Mouse (Mus musculus): ENCODE data around the gene Gldc. TPM values are rescaled to one million over a fixed set of nuclear protein-coding genes. Genes with fewer than 3 reads are reported as not detected.

The Gldc gene
- total and polyA plus RNA-seq, 2 experiments from 2014 or later: 8.7 to 16.6 TPM

DNA sequence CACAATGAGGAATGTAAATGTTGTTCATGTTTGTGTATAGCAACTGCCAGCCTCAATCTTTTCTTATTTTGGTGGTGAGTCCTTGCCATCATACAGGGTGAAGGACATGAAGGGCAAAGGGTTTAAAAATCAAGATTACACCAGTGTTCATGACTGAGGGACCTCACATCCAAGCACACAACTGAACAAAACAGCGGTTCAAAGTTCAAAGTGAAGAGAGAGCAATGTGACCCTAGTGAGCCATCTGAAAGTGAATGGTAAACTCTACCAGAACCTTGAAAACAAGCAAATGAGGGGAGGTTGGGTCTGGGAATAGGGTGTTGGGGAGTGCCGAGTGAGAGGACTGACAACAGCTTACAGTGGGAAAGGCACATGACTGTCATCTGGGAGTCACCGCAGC lies 63.8 kb downstream of the Gldc start:
- Histone ChIP-seq H3K9ac (replicated peaks; ENCODE audit: low read length) (no peak overlapping the region), H3K27me3 (ENCODE audit: insufficient read depth, low read length) (no peaks in the 10 kb centered on the region), H3K4me1 (ENCODE audit: insufficient read depth, low read length) (no peaks in the 10 kb centered on the region), H3K36me3 (ENCODE audit: insufficient read depth, low read length) (no peaks in the 10 kb centered on the region), H3K27ac (no peak overlapping the region), H3K9me3 (ENCODE audit: low read length) (no peaks in the 10 kb centered on the region), H3K4me2 (ENCODE audit: low read depth, low read length) (no peak overlapping the region), H3K4me3 (ENCODE audit: low read length) (no peak overlapping the region)
- no peak for DNase-seq (ENCODE audit: low spot score)
- over 99% methylated on average over 3 of the region's 3 CpGs for WGBS
- no peak for ATAC-seq
- TF ChIP-seq CTCF (IDR thresholded peaks at IDR 0.05; ENCODE audit: low read depth): no peak

DNA sequence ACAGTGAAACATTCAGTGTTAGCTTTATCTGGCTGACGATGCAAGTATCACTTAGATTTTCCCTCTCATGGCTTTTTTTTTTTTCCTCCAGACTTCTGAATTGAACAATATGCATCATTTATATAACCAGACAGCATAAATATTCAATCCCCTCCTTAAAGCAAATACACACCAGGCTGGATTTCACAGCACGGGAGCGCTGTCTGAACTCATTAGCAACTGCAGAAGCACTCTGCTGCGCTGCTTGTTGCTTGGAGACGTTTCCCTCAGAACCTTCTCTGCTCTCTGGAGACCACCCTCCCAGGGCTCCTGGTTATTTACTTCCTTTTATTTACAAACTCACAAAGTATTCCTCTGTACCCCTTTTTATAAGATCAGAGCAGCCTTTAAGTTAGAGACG lies 66.1 kb downstream of the Gldc start:
- H3K27me3 ChIP-seq (ENCODE audit: insufficient read depth, low read length): no peaks in the 10 kb centered on the region
- no peak for TF ChIP-seq CTCF (IDR thresholded peaks at IDR 0.05; ENCODE audit: low read depth)
- H3K9me3 ChIP-seq (ENCODE audit: low read length): no peaks in the 10 kb centered on the region
- peak overlapping the region; percentile 32; the same call in 1 of the 2 replicates for H3K27ac ChIP-seq
- no peaks in the 10 kb centered on the region for H3K4me1 ChIP-seq (ENCODE audit: insufficient read depth, low read length)
- DNase-seq (ENCODE audit: low spot score): peak; percentile 69
- H3K9ac ChIP-seq (replicated peaks; ENCODE audit: low read length): no peak overlapping the region
- ATAC-seq: peak; percentile 65; the same call in 1 of the 2 replicates
- H3K4me2 ChIP-seq (ENCODE audit: low read depth, low read length): no peak overlapping the region
- 27% methylated on average over 6 of the region's 6 CpGs for WGBS
- H3K36me3 ChIP-seq (ENCODE audit: insufficient read depth, low read length): no peaks in the 10 kb centered on the region
- no peak overlapping the region for H3K4me3 ChIP-seq (ENCODE audit: low read length)

DNA sequence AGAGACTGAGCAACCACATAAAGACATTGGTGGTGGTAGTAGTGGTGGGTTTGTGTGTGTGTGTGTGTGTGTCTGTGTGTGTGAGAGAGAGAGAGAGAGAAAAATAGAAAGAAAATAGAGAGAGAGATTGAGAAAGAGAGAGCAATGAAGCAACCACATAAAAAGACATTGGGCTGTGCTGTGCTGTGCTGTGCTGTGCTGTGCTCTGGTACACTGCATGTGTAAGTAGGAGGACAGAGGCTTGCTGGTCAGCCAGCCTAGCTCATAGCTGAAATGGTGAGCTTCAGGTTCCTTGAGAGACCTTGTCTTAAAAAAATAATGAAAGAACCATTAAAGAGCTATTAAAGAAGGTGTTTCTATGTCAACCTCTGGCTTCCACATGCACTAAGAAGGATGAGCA lies 66.6 kb downstream of the Gldc start:
- no peaks in the 10 kb centered on the region for H3K36me3 ChIP-seq (ENCODE audit: insufficient read depth, low read length)
- no peak for TF ChIP-seq CTCF (IDR thresholded peaks at IDR 0.05; ENCODE audit: low read depth)
- no peaks in the 10 kb centered on the region for H3K4me1 ChIP-seq (ENCODE audit: insufficient read depth, low read length)
- 0 out of 2 replicates have a peak overlapping the region, but pooled peaks have one; percentile 32 for H3K27ac ChIP-seq
- no peak overlapping the region for H3K4me2 ChIP-seq (ENCODE audit: low read depth, low read length)
- DNase-seq (ENCODE audit: low spot score): no peak
- H3K27me3 ChIP-seq (ENCODE audit: insufficient read depth, low read length): no peaks in the 10 kb centered on the region
- no peak overlapping the region for H3K9ac ChIP-seq (replicated peaks; ENCODE audit: low read length)
- ATAC-seq: no peak
- H3K4me3 ChIP-seq (ENCODE audit: low read length): no peak overlapping the region
- H3K9me3 ChIP-seq (ENCODE audit: low read length): no peaks in the 10 kb centered on the region

DNA sequence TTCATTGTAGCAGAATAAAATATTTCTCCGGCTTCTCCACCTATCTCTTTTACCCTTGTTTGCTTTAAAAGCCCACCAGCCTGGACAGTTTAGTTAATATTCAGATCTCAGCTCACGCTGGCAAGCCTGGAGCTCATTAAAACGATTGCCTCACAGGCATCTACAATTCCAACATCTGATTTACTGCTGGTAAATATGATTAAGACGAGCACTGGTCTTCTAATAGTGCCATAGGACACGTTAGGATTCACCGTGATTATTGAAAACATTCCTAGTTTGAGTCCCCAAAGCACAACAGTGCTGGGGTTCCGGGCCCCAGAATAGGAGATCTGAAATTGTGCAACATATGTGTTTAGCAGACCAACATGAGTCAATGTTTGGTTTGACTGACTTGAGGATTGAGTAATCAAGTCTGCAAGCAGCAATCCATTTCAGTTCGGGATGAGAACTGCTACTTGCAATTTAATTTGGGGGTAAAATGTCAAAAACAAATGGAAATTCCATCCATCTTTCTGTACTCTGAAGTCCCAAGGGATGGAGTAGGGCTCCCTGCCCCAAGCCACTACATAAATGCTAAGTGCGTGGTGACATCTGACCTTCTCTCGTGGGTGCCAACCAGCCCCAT lies 67.9 kb downstream of the Gldc start:
- no peak for DNase-seq (ENCODE audit: low spot score)
- Histone ChIP-seq H3K4me3 (ENCODE audit: low read length) (no peak overlapping the region), H3K27me3 (ENCODE audit: insufficient read depth, low read length) (no peaks in the 10 kb centered on the region), H3K27ac (no peak overlapping the region), H3K4me1 (ENCODE audit: insufficient read depth, low read length) (no peaks in the 10 kb centered on the region), H3K9ac (replicated peaks; ENCODE audit: low read length) (no peak overlapping the region), H3K4me2 (ENCODE audit: low read depth, low read length) (no peak overlapping the region), H3K36me3 (ENCODE audit: insufficient read depth, low read length) (no peaks in the 10 kb centered on the region), H3K9me3 (ENCODE audit: low read length) (no peaks in the 10 kb centered on the region)
- no peak for TF ChIP-seq CTCF (IDR thresholded peaks at IDR 0.05; ENCODE audit: low read depth)
- ATAC-seq: no peak
- 52% methylated on average over 10 of the region's 10 CpGs for WGBS

DNA sequence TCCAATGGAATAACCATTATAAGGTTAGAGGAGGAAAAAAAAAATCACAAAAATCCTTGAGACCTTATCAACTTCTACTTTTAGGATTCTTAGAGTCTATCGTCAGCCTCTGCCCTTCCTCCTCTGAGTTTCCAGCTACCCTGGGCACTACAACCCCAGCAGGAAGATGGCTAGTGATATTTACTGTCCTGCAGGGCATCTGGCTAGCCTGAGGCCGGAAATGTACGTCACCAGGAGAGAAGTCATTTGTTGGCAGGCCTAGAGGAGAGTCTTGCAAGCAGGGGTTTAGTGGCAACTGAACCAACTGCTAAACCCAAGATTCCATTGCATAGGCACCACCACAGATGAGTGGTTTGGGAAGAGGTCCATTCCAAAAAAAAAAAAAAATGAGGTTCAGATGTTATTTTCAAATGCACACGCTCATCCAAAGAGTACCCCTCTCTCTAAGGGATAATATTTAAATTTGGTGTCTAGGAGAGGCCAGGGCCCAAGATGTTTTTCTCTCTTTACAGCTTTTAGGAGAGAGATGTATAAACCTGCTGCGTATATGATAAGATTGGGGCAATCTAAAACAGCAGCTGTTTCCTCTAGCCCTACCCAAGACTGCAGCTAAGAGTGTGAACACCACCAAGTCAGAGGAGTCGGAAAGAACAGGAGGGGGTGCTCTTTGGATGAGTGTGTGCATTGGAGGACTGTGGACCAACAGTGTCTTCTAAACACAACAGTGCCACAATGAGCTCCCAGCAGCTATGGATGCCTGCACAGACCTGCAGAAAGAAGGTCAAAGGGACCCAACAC lies 70.0 kb downstream of the Gldc start:
- no peak overlapping the region for H3K9ac ChIP-seq (replicated peaks; ENCODE audit: low read length)
- H3K27me3 ChIP-seq (ENCODE audit: insufficient read depth, low read length): no peaks in the 10 kb centered on the region
- WGBS: 92% methylated on average over 6 of the region's 6 CpGs
- H3K9me3 ChIP-seq (ENCODE audit: low read length): no peaks in the 10 kb centered on the region
- no peaks in the 10 kb centered on the region for H3K4me1 ChIP-seq (ENCODE audit: insufficient read depth, low read length)
- no peak overlapping the region for H3K4me2 ChIP-seq (ENCODE audit: low read depth, low read length)
- TF ChIP-seq CTCF (IDR thresholded peaks at IDR 0.05; ENCODE audit: low read depth): no peak
- ATAC-seq (no peak), DNase-seq (ENCODE audit: low spot score) (no peak)
- H3K4me3 ChIP-seq (ENCODE audit: low read length): no peak overlapping the region
- H3K36me3 ChIP-seq (ENCODE audit: insufficient read depth, low read length): no peaks in the 10 kb centered on the region
- no peak overlapping the region for H3K27ac ChIP-seq

DNA sequence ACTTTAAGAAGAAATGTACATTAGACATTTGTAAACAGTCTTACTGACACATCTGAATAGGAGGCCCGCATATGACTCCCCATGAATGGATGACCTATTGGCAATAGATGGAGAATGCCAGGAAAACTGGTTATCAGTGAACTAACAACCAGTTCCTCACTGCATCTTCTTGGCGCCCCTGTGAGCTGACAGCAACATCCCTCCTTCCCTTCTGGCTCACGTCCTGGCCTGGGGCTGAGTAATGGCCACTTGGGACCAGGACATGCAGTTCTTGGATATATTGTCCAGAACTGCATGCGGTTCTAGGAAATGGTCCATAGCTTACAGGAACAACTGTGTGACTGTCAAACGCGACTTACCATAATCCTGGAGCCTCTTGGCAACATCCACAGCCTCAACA lies 72.6 kb downstream of the Gldc start:
- Histone ChIP-seq H3K4me1 (ENCODE audit: insufficient read depth, low read length) (no peaks in the 10 kb centered on the region), H3K4me3 (ENCODE audit: low read length) (no peak overlapping the region), H3K27me3 (ENCODE audit: insufficient read depth, low read length) (no peaks in the 10 kb centered on the region), H3K4me2 (ENCODE audit: low read depth, low read length) (no peak overlapping the region), H3K9ac (replicated peaks; ENCODE audit: low read length) (no peak overlapping the region), H3K36me3 (ENCODE audit: insufficient read depth, low read length) (peaks cover 2% of the 10 kb centered on the region; the same call in 1 of the 2 replicates), H3K9me3 (ENCODE audit: low read length) (no peaks in the 10 kb centered on the region), H3K27ac (no peak overlapping the region)
- ATAC-seq (no peak), DNase-seq (ENCODE audit: low spot score) (no peak)
- 83% methylated on average over 6 of the region's 6 CpGs for WGBS
- TF ChIP-seq CTCF (IDR thresholded peaks at IDR 0.05; ENCODE audit: low read depth): no peak

DNA sequence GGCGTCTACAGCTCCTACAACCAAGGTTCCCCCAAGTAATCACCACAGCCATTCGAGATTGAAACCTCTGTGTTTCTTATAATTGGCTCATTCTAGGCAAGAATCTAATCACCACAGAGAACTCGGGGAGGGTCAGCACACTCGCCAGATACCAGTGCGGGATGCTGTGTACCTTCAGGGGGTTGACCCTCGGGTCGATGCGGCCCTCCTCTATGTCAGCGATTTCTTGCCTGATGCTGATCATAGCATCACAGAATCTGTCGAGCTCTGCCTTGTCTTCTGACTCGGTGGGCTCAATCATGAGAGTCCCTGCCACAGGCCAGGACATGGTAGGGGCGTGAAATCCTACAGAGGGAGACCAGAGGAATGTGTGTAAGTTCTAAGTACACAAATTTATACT lies 74.7 kb downstream of the Gldc start:
- H3K4me3 ChIP-seq (ENCODE audit: low read length): no peak overlapping the region
- WGBS: 94% methylated on average over 12 of the region's 12 CpGs
- peaks cover 7% of the 10 kb centered on the region; the same call in 1 of the 2 replicates for H3K36me3 ChIP-seq (ENCODE audit: insufficient read depth, low read length)
- H3K4me2 ChIP-seq (ENCODE audit: low read depth, low read length): no peak overlapping the region
- ATAC-seq (no peak), DNase-seq (ENCODE audit: low spot score) (no peak)
- no peaks in the 10 kb centered on the region for H3K27me3 ChIP-seq (ENCODE audit: insufficient read depth, low read length)
- no peaks in the 10 kb centered on the region for H3K4me1 ChIP-seq (ENCODE audit: insufficient read depth, low read length)
- TF ChIP-seq CTCF (IDR thresholded peaks at IDR 0.05; ENCODE audit: low read depth): no peak
- no peak overlapping the region for H3K27ac ChIP-seq
- no peak overlapping the region for H3K9ac ChIP-seq (replicated peaks; ENCODE audit: low read length)
- no peaks in the 10 kb centered on the region for H3K9me3 ChIP-seq (ENCODE audit: low read length)
